Comparison of ENCODE assay signal across 9 mouse cellular contexts in the genomic region with DNA sequence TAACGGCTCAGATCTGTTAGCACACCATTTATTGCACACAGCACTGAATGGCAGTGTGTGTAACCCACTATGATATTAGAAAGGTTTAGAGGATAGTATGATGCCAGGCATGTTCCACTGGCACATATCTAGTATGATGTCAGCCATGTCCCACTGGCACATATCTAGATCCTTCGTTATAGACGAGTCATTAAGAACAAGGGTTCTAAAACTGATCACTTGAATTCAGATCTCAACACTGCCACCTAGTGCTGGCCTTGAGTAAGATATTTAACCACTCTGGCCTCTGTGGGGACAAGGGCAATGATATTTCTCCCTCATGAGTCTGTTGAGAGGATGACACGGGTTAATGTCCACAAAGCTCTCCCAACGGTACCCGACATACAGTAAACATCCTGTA.
DNase-seq lines count a peak whose midpoint lies in the region; ATAC-seq lines count a peak whose summit lies in the region.
"Had no signal": no experiment of that assay in that cellular context is flagged by ENCODE, and none has a peak within 500 bp of the region (broad histone marks: within the 10 kb centered on the region; RNA-seq: fewer than 3 reads in every experiment).

No protein-coding gene starts in this region.

- no peak overlapping the region for H3K4me3 ChIP-seq in heart, embryonic 12.5 days
- H3K4me3 ChIP-seq in midbrain, embryonic 14.5 days (replicated peaks; ENCODE audit: low read depth, low read length) = no peak overlapping the region
- H3K4me3 ChIP-seq: hindbrain, embryonic 15.5 days had no signal

- no peak for ATAC-seq in heart, embryonic 12.5 days (ENCODE audit: insufficient number of reproducible peaks, low FRiP score)
- ATAC-seq in common myeloid progenitor, adult 5-6 weeks (replicated peaks; ENCODE audit: low read depth, poor library complexity, severe bottlenecking) = peak; percentile 57; the same call in 1 of the 2 replicates
- no peak for ATAC-seq in midbrain, embryonic 14.5 days (ENCODE audit: low FRiP score, low TSS enrichment)
- ATAC-seq in monocyte, adult 5-6 weeks (replicated peaks; ENCODE audit: insufficient number of reproducible peaks, low FRiP score, low TSS enrichment, poor library complexity, severe bottlenecking) = no peak

- no peaks in the 10 kb centered on the region for H3K36me3 ChIP-seq in heart, embryonic 12.5 days
- no peaks in the 10 kb centered on the region for H3K36me3 ChIP-seq in midbrain, embryonic 14.5 days (ENCODE audit: control insufficient read depth, insufficient read depth, low read length)
- H3K36me3 ChIP-seq: hindbrain, embryonic 15.5 days had no signal

- DNase-seq in heart, postnatal 14 days = peak; percentile 6 to 40
- peak; percentile 8 for DNase-seq in urinary bladder, postnatal 25 days (ENCODE audit: low spot score)
- no peak for DNase-seq in urinary bladder, postnatal 4 days (ENCODE audit: low spot score in 2 of 2)
- peak; percentile 25 for DNase-seq in kidney, postnatal 14 days
- DNase-seq in midbrain, embryonic 14.5 days = peak; percentile 75

- intact Hi-C loops in heart, postnatal 14 days (cut with DNase I) = no loop called here

- H3K4me2 ChIP-seq in heart, embryonic 12.5 days = no peak overlapping the region
- H3K4me2 ChIP-seq in midbrain, embryonic 14.5 days (ENCODE audit: low read length) = no peak overlapping the region
- H3K4me2 ChIP-seq: hindbrain, embryonic 15.5 days had no signal

- H3K27me3 ChIP-seq in heart, embryonic 12.5 days (replicated peaks) = no peaks in the 10 kb centered on the region
- H3K27me3 ChIP-seq in midbrain, embryonic 14.5 days (ENCODE audit: control insufficient read depth, insufficient read depth, low read length) = no peaks in the 10 kb centered on the region
- H3K27me3 ChIP-seq: hindbrain, embryonic 15.5 days had no signal

- no peak overlapping the region for H3K27ac ChIP-seq in heart, embryonic 12.5 days (ENCODE audit: poor library complexity, severe bottlenecking)
- H3K27ac ChIP-seq in midbrain, embryonic 14.5 days (replicated peaks; ENCODE audit: low read depth, low read length) = no peak overlapping the region
- H3K27ac ChIP-seq: hindbrain, embryonic 15.5 days had no signal

- H3K9ac ChIP-seq in heart, embryonic 12.5 days = no peak overlapping the region
- H3K9ac ChIP-seq in midbrain, embryonic 14.5 days (replicated peaks; ENCODE audit: low read length) = no peak overlapping the region
- H3K9ac ChIP-seq: hindbrain, embryonic 15.5 days had no signal

- H3K4me1 ChIP-seq in heart, embryonic 12.5 days (replicated peaks) = no peaks in the 10 kb centered on the region
- no peaks in the 10 kb centered on the region for H3K4me1 ChIP-seq in midbrain, embryonic 14.5 days (ENCODE audit: control insufficient read depth, insufficient read depth, low read length)
- H3K4me1 ChIP-seq: hindbrain, embryonic 15.5 days had no signal

- no peaks in the 10 kb centered on the region for H3K9me3 ChIP-seq in heart, embryonic 12.5 days (replicated peaks)
- H3K9me3 ChIP-seq in midbrain, embryonic 14.5 days (ENCODE audit: control insufficient read depth, low read length) = no peaks in the 10 kb centered on the region
- H3K9me3 ChIP-seq: hindbrain, embryonic 15.5 days had no signal

- WGBS in heart, embryonic 12.5 days = 39% methylated on average over 6 of the region's 6 CpGs
- WGBS in midbrain, embryonic 14.5 days = 49% methylated on average over 6 of the region's 6 CpGs

Comparison
In these comparisons a context has a peak if more than half of its experiments do, and no peak if none do; other contexts are left out.
1. DNase-seq: peak in heart, postnatal 14 days (2 of 2), urinary bladder, postnatal 25 days (single experiment), kidney, postnatal 14 days (single experiment) and midbrain, embryonic 14.5 days (single experiment); none in urinary bladder, postnatal 4 days (0 of 2).